Mouse (Mus musculus): ENCODE results near the gene Cd2ap.

Gene Cd2ap

DNA sequence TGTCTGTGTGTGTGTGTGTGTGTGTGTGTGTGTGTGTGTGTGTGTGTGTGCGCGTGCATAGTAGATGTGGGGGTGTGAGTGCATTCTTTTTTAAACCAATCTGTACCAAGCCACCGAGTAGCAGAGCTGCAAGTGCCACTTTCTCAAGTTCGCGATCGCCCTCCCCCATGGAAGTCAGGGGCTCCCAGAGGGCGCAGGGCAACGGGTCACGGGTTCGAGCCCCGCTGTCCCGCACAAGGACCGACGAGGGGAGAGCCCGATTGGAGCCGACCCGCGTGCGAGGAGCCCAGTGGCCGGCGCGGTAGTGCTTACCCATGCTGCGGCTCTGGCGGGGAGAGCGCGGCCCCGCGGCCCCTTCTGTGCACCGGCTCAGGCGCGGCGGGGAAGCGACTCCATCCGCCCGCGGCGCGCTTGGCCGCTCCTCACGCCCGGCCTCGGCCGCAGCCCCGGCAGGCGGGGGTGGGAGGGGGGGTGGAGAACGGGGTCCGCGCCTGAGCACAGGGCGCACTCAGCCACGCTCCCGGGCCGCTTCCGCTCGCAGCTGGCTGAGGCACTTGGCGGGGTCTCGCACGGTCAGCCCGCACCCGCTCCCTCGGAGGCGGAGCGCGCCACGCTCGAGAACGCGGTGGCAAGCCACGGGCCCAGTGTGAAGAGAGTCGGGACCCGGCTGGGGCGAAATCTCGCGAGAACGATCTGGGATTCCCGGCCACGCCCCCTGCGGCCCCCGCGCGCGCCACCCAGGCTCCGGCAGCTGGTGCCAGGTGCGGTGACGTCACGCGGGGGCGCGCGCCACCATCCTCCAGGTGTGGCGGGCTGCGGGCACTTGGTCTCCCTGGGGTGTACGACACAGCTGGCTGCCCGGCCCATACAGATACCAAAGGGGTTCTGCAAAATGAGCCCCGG lies at the start of gene Cd2ap:
Cd2ap (minus strand) TSS at position 665 of the 903 bp plus-strand sequence.
- DNase-seq (ENCODE audit: low read depth, low spot score), result peak; percentile 92

GRCm38 (mm10) chr17:42924731-42925130 lies 48.3 kb upstream of the Cd2ap start:
- no peak for DNase-seq (ENCODE audit: low read depth, low spot score)

- no peak for DNase-seq (ENCODE audit: low read depth, low spot score)
These were observed 42.3 kb upstream of the Cd2ap start for GRCm38 (mm10) chr17:42918810-42919209.

- DNase-seq (ENCODE audit: low read depth, low spot score), result no peak
These were observed 38.3 kb upstream of the Cd2ap start for GRCm38 (mm10) chr17:42914726-42915125.

DNA sequence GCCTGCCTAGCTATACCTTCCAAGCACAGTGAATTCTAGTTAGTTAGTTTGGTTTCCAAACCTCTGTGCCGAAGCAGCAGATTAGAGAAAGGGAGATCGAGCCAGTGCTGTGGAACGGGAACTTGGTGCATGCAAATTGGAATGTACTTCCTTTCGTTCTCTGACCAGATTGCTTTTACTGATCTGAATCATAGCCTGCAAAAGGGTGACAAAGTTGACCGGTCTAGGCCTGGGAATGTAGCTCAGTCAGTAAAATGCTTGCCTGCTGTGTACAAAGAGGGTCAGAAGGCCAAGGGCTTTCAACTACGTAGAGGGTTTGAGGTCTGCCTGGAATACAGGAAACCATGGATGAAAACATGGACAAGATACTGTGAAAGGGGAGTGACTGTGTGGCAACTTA lies 35.7 kb upstream of the Cd2ap start:
- no peak for DNase-seq (ENCODE audit: low read depth, low spot score)

DNA sequence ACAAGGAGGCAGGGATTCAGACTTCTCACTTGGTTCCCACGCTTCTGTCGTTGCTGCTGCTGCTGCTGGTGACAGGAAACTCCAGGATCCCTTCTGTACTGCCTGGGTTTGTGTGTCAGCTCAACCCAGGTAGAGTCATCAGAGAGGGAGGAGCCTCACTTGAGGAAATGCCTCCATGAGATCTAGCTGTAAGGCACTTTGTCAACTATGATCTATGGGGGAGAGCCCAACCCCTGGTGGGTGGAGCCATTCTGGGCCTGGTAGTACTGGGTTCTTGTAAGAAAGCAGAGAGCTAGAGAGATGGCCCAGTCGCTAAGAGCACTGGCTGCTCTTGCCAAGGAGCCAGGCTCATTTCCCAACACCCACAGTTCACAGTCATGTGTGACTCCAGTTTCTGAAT lies 34.0 kb upstream of the Cd2ap start:
- peak; percentile 20 for DNase-seq (ENCODE audit: low read depth, low spot score)

- DNase-seq (ENCODE audit: low read depth, low spot score), result no peak
These were observed 32.9 kb upstream of the Cd2ap start for GRCm38 (mm10) chr17:42909376-42909775.

DNA sequence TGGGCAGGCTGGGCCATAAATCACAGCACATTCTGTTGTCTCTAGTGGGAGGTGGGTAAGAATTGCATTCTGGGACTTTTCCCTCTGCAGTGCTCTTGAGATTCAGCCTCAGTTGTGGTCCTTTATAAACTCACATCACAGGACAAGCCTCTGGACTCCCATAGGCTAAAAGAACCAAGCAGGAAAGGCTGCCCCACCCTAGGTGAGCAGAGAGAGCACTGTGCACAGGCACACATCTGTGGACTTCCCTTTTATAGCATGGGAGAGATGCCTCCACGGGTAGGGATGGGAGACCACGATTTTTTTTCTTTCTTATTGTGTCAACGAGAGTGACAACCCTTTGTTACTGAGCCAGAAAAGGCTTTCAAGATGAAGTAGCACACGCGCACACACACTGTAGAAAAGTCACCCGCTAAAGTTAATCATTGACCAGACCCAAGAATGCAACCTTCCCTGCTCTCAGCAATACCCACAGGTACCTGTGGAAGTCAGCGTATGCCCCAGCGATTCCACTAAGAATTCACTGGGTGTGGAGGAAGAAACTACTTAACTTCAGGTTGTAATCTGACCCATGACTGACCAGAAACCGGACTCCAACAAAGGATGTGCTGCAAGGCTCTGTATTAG lies 32.4 kb upstream of the Cd2ap start:
- DNase-seq (ENCODE audit: low read depth, low spot score), result peak; percentile 54

GRCm38 (mm10) chr17:42908136-42908535 lies 31.7 kb upstream of the Cd2ap start:
- DNase-seq (ENCODE audit: low read depth, low spot score), result no peak

DNA sequence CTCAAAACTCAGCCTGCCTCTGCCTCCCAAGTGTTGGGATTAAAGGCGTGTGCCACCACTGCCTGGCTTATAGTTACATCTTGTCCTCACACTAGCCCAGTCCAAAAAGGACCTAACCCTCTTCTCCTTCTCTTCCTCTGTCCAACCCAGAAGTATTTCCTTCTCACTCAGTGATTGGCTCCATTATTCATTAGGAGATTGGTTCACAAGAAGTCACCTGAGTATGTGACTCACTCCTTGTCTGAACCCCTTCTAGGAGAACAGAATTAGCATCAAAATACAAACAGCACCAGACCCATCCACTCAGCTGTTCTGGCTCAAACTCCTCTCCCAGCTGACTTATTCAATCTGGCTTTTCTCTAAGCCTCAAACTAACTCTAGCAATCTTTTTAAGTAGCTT lies 30.0 kb upstream of the Cd2ap start:
- DNase-seq (ENCODE audit: low read depth, low spot score), result peak; percentile 85

GRCm38 (mm10) chr17:42905919-42906318 lies 29.5 kb upstream of the Cd2ap start:
- peak; percentile 69 for DNase-seq (ENCODE audit: low read depth, low spot score)

GRCm38 (mm10) chr17:42900795-42901194 lies 24.3 kb upstream of the Cd2ap start:
- DNase-seq (ENCODE audit: low read depth, low spot score), result no peak

DNA sequence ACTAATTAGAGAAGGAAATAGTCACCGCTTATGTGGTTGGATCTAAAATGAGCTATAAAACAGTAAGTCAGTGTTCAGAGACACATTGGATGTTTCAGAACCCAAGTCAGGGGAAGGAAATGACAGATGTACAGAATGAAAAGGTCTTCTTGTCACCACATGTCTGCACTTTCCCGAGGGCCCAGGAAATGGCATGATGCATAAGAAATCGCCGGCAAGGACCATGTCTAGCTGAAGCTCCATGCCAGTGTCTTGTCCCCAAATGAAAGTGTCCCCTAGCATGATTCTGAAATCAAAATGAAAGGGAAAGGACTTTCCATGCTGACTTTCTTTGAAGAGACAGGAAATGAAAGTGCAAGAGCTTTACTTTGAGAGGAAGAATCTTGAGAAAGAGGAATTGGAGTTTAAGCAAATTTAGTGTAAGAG lies 10.8 kb upstream of the Cd2ap start:
- DNase-seq (ENCODE audit: low read depth, low spot score), result no peak

- DNase-seq (ENCODE audit: low read depth, low spot score), result peak; percentile 86
These were observed 8.6 kb upstream of the Cd2ap start for GRCm38 (mm10) chr17:42885091-42885501.

GRCm38 (mm10) chr17:42884382-42884781 lies 7.9 kb upstream of the Cd2ap start:
- DNase-seq (ENCODE audit: low read depth, low spot score), result no peak

DNA sequence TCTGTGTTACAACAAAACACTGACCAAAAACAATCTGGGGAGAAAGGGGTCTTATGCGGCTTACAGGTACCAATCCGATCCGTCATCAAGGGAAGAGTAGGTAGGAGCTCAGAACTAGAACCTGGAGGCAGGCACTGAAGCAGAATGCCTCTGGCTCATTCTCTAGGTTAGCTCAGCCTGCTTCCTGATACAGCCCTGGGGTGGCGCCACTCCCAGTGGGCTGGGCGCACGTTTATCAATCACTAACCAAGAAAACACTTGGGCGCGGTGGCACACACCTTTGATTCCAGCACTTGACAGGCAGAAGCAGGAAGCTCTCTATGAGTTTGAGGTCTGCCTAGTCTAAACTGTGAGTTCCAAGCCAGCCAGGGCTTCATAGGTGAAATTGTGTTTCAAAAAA lies 7.3 kb upstream of the Cd2ap start:
- DNase-seq (ENCODE audit: low read depth, low spot score), result peak; percentile 73

GRCm38 (mm10) chr17:42883315-42883714 lies 6.8 kb upstream of the Cd2ap start:
- DNase-seq (ENCODE audit: low read depth, low spot score), result peak; percentile 57

GRCm38 (mm10) chr17:42882873-42883272 lies 6.4 kb upstream of the Cd2ap start:
- DNase-seq (ENCODE audit: low read depth, low spot score), result no peak

DNA sequence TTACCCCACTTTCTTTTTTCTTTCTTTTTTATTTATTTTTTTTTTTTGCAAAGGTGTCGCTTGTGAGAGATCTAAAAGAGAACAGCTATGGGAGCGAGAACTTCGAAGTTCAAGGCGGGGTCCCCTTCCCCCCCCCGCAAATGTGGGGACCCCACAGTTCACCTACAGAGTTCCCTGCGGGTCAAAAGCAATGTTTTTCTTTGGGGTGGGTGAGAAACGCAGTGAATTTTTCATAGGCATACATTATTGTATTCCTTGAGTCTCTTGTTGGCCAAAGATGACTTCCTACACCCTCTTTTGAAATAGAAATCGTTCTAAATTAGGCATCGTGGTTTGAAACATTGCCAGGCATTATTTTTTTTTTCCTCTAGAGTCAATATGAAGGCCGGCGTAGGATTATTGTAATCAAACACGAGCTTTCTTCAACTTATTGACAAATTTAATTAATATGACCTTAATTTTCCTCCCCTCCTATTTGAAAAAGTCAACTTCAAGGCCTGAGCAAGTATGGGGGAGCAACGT lies 500 bp upstream of the Cd2ap start:
- no peak for DNase-seq (ENCODE audit: low read depth, low spot score)

DNA sequence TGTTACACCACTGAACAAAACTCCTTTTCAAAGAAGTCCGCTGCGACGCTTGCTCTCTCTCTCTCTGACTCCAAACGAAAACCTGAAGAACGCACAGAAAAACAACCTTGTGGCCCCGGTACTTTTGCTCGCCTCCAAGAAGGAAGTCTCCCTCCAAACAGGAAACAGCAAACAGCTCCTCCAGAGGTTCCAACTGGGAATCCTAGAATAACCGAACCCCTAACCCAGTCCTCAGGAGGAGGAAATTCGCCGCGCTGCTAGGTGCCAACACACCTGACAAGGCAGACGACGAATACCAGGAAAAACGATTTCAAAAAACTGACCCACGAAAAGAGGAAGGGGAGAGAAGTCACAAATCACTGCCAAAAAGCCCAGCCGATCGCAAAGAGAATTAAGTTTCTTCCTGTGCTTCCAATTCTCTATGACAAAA lies 879 bp downstream of the Cd2ap start:
- peak; percentile 77 for DNase-seq (ENCODE audit: low read depth, low spot score)

DNA sequence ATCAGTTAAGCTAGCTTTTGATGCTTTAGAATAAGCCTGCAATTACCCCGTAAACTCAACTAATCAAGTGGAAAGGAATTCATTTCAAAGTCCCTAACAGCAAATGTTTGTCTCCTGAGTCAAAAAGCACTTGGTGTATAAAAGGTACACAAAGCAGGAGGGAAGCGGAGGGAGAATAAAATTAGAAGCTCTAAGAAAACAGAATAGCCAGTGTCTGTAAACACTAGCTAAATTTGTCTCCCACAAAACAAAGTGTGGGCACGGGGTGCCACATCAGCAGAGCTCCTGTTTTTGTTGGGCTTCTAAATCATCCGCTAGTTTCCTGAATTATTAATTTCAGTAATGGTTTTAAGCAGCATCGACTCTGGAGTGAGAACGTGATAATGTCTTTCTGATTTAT lies 1.4 kb downstream of the Cd2ap start:
- no peak for DNase-seq (ENCODE audit: low read depth, low spot score)

GRCm38 (mm10) chr17:42870465-42870864 lies 6.0 kb downstream of the Cd2ap start:
- no peak for DNase-seq (ENCODE audit: low read depth, low spot score)

DNA sequence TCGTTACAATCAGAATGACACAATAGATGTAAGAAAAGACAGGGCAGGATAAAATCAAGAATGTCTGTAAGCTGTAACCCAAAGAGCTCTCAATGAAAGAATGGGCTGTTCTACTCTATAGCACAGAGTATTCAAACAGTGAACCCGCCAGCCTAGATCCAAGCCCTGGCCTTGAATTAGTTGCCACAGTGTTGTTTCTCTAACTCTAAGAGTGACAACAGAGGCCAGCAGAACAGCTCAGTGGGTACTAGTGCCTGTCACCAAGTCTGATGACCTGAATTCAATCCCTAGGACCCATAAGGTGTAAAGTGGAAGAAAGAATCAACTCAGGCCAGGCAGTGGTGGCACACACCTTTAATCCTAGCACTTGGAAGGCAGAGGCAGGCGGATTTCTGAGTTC lies 13.3 kb downstream of the Cd2ap start:
- no peak for DNase-seq (ENCODE audit: low read depth, low spot score)

All from R1 (cell line).